Mouse (Mus musculus) left cerebral cortex, postnatal 14 days (tissue): ENCODE data around the gene Ksr1. TPM values are rescaled to one million over a fixed set of nuclear protein-coding genes. Genes with fewer than 3 reads are reported as not detected.
"Not testable (repeated sequence)": the region's sequence is repeated elsewhere in the genome, so short reads cannot be mapped to it uniquely, and the experiment has no call there.

Source experiments
- DNase-seq, 2 experiments: peaks; one replicate each; pipeline ENCODE4 v3.0.0; 2021 to 2022; ENCODE audit warnings: low spot score in 2 of 2, mixed read lengths in 1 of 2
- intact Hi-C: fragments of 180-260 bp; cut with DNase I; formaldehyde crosslinking; loops from one replicate; pipeline ENCODE4 v1.15.1; 2025
- total RNA-seq, 2 experiments: library from RNA; stranded (reverse); gene quantifications; 2 replicates each; pipeline ENCODE4 v1.2.3; 2021

Ksr1 gene
- total RNA-seq, 2 experiments from 2014 or later = 55.5 to 56.7 TPM

GRCm38 (mm10) chr11:79023751-79024150 is 122.5 kb downstream of the Ksr1 start:
- DNase-seq = no peak
- intact Hi-C loops = no loop called here

GRCm38 (mm10) chr11:79023342-79023741 is 122.9 kb downstream of the Ksr1 start:
- no peak for DNase-seq
- intact Hi-C loops = no loop called here

GRCm38 (mm10) chr11:79022836-79023235 is 123.4 kb downstream of the Ksr1 start:
- intact Hi-C loops = no loop called here
- DNase-seq = no peak

- intact Hi-C loops = no loop called here
- DNase-seq = no peak
Observed at GRCm38 (mm10) chr11:79020535-79021045, 125.6 kb downstream of the Ksr1 start.

- intact Hi-C loops = loop anchor here (5.0 kb wide), 1 partner anchor 53 kb away; no protein-coding TSS in a partner anchor
Observed at GRCm38 (mm10) chr11:79019839-79020534, 126.2 kb downstream of the Ksr1 start.

GRCm38 (mm10) chr11:79018954-79019704 is 127.1 kb downstream of the Ksr1 start:
- peak; percentile 67 to 82 for DNase-seq
- intact Hi-C loops = loop anchor here (5.0 kb wide), 1 partner anchor 52 kb away; no protein-coding TSS in a partner anchor

More at GRCm38 (mm10) chr11:79019839-79020534, 126.2 kb downstream of the Ksr1 start:
- DNase-seq = no peak

GRCm38 (mm10) chr11:79017161-79017606 is 129.0 kb downstream of the Ksr1 start:
- DNase-seq = no peak
- intact Hi-C loops = loop anchor here (5.0 kb wide), 1 partner anchor 50 kb away; no protein-coding TSS in a partner anchor

- no peak for DNase-seq
- intact Hi-C loops = loop anchor here (5.0 kb wide), 1 partner anchor 49 kb away; no protein-coding TSS in a partner anchor
Observed at GRCm38 (mm10) chr11:79016236-79016635, 130.0 kb downstream of the Ksr1 start.

- no peak for DNase-seq
- intact Hi-C loops = loop anchor here (5.0 kb wide), 1 partner anchor 48 kb away; no protein-coding TSS in a partner anchor
Observed at GRCm38 (mm10) chr11:79015660-79016215, 130.5 kb downstream of the Ksr1 start.

- intact Hi-C loops = loop anchor here (5.0 kb wide), 1 partner anchor 47 kb away; no protein-coding TSS in a partner anchor
- no peak for DNase-seq
Observed at GRCm38 (mm10) chr11:79014602-79015325, 131.4 kb downstream of the Ksr1 start.

- intact Hi-C loops = no loop called here
- DNase-seq = no peak
Observed at GRCm38 (mm10) chr11:79013806-79014205, 132.4 kb downstream of the Ksr1 start.

- intact Hi-C loops = no loop called here
- no peak for DNase-seq
Observed at GRCm38 (mm10) chr11:79013056-79013455, 133.2 kb downstream of the Ksr1 start.

GRCm38 (mm10) chr11:79012529-79012928 is 133.7 kb downstream of the Ksr1 start:
- intact Hi-C loops = no loop called here
- no peak for DNase-seq

- DNase-seq = no peak
- intact Hi-C loops = no loop called here
Observed at GRCm38 (mm10) chr11:79008891-79009290, 137.3 kb downstream of the Ksr1 start.

- no peak for DNase-seq
- intact Hi-C loops = no loop called here
Observed at GRCm38 (mm10) chr11:79008007-79008775, 138.0 kb downstream of the Ksr1 start.

- intact Hi-C loops, DNase-seq: not testable (repeated sequence)
Observed at GRCm38 (mm10) chr11:79007356-79007755, 138.9 kb downstream of the Ksr1 start.

GRCm38 (mm10) chr11:79006417-79006816 is 139.8 kb downstream of the Ksr1 start:
- DNase-seq = no peak
- intact Hi-C loops = no loop called here

- DNase-seq = no peak
- intact Hi-C loops = no loop called here
Observed at GRCm38 (mm10) chr11:79005578-79006394, 140.4 kb downstream of the Ksr1 start.
